Mouse (Mus musculus): ENCODE data around the gene Cdk14.
A peak's percentile ranks its signal among the peaks of the same experiment; 100 is the strongest.

Cdk14 gene

DNA sequence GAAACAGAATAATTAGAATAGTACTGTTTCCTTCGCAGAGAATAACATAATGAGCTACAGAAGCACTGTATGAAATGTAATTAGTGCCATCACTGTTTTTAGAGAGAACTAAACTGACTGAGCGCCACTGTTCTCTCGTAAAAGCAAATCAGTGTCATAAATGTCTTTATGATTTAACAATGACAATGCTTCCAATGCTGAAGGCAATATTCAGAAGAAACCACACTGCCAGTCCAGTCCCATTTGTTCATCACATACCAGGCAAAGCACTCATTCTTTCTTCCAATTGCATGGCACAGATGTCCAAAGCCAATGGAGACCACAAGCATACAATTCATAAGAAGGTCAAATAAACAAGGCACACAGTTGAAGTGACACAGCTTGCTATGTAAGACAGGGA, 355.4 kb downstream of the Cdk14 start:
- no peak for DNase-seq (ENCODE audit: low spot score)

DNA sequence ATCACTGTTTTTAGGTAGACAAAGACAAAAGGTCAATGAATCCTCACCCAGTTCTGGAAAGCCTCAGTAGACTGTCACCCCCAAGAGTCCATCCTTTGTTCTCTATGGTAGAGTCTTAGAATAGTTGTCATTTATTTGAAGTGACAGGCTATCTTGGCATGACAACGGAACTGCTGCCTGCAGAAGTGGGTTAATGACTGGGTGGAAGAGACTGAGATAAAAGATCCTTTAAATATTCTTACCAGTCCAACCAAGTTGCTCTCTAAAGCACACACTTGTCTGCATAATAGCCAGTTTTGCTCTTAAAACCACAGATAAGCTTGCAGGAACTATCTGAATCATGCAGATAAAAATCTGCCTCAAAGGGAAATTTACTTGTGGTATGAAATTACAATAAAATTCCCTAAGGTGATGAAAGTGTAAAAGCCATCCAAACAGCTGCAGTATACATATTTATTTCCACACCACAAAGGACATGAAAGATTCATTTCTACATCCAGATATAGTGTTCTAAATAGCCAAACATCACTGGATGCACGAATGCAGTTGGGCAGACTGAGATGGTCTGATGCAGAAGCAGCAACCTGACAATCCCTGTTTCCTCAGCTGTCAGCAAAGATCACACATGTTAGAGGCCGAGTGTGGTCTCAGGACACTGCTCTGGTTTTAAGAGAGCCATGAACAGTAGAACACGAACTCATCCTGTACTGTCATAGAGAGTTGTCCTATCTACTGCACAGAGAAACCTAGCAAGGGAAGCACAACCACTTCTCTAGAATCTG, 363.8 kb downstream of the Cdk14 start:
- no peak for DNase-seq (ENCODE audit: low spot score)

DNA sequence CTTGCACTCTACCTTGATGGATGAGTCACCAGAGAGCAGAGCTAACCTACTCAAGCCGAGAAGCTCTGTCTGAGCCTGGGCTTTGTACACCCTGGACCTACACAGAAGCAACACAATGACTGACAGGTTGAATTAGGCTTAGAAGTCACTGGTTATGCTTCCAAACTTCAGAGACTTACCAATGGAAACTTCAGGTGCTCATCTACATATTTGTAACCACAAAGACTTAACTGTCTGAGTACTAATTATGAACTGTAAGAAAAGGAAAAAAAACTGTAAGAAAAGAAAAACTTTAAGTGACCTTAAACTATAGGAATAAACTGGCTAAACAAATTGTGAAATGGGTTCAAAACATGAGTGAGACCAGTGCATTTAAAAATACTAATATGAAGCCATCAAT, 364.6 kb downstream of the Cdk14 start:
- DNase-seq (ENCODE audit: low spot score): no peak

DNA sequence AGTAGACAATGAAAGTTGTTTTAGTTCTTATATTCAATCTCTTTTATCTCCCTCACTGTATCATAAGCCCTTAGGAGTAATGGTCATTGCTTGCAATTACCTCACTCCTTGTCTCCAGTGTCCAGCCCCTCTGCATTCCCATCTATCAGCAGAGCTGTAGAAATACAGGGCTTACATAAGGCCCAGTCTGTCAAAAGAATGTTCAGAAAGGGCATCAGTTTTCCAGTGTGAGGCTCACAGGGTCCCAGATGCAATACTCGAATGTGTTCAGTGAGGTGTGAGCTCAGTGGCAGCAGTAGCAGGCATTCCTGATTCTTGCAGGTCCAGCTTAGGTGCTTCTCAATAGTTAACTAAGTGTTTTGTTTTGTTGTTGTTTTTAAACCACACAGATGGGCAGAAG, 365.8 kb downstream of the Cdk14 start:
- no peak for DNase-seq (ENCODE audit: low spot score)

DNA sequence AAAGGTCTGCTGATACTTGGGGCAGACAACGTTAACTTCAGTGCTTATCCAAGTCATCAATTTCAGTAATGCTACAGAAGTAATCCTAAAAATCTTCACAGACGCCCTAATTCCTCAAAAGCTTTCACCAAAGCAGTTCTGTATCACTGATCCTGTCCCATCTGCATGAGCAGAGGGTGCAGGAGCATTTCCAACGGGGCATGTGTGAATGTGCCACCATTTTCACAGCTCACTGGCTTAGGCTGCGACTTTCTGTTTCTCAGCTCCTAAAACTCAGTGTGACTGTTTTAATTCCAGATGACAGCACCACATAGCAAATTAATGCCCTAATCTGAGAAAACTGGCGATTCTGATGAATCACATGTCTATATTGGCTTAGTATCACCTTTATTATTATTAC, 375.8 kb downstream of the Cdk14 start:
- DNase-seq (ENCODE audit: low spot score): no peak

DNA sequence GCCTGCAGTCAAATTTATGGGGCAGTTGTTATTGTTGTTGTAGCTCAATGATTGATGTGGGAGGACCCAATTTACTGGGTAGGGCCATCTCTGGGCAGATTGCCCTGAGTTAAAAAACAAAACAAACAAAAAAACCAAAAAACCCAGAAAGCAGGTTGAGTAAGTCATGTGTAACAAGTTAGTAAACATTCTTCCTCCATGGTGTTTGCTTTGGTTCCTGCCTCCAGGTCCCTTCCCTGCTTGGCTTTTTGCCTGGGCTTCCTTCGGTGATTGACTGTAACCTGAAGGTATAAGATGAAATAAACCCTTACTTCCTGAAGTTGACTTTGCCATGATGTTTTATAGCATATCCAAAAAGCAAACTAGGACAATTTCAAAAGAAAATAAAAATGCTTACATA, 377.4 kb downstream of the Cdk14 start:
- no peak for DNase-seq (ENCODE audit: low spot score)

DNA sequence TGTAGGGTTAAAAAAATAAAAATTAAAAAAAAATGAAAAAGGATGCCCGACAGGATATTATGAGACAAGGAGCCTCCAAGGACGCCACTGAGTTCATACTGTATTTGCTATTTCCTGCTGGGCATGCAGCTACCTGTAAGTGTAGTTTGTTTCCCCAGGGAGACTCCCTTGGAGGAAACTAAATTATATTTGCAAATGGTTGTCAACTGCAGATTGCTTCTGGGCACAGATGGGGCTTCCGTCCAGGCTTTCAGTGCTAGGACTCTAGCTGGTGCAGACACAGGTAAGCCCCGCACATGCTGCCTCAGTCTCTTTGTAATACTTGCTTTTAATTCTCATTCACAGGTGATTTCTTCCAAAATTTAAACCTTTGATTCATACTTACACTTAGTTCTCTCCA, 378.6 kb downstream of the Cdk14 start:
- DNase-seq (ENCODE audit: low spot score): no peak

DNA sequence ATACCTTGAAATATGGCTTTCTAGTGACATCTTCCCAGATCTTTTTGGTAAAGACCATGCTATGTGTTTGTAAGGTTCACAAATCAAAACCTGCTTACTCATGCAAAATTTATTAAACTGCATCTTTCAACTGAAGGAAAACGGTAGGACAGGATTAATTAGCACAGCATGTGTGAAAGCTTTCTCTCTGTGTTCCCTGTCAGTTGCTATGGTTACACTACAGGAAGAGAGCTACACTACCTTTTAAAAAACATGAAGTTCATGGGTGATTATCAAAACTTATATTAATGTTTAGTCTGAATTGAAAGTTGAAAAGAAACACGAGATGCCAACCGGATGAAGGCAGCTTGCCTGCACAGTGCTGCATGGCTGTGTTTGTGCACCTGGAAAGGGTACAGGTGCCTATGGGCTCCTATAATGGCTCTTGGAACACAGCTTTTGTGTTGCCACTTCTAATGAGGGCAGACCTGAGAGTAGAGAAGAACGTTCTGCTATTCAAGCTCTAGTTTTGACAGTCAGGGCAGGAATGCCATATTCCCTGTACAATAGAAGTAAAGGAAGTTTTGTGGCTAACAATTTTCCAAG, 380.3 kb downstream of the Cdk14 start:
- no peak for DNase-seq (ENCODE audit: low spot score)

DNA sequence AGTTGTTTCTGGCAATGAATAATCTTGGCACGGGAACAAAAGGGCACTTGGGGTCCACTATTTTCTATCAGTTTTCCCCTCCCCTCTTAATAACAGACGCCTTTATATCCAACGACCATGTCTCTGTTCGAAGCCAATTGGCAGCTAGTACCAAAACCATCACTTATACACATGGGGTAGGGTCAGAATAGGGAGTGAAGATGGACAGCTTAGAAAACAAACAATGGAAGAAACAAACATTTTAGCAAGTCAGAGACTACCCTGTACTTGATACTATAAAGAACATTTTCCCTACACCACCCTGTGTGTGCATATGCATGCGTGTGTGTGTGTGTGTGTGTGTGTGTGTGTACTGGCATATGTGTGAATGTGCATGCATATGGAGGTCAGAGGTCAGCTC, 386.7 kb downstream of the Cdk14 start:
- no peak for DNase-seq (ENCODE audit: low spot score)

DNA sequence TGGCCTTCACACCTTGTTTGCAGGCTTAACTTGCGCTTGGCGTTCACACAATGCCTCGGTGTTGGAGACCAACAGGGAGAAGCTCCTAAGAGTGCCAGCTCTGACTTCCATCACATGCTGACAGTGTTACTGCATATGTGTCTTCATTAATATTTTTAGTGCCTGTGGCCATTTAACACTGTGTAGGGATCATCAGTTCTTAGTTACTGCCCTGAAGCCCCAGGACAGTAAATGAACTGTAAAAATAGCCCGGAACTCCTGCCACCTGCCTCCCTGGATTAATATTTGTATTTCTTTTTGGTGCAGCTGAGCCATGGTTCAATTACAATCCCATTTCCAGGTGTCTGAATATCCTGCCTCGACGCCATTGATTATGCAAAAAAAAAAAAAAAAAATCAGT, 387.3 kb downstream of the Cdk14 start:
- DNase-seq (ENCODE audit: low spot score): no peak

DNA sequence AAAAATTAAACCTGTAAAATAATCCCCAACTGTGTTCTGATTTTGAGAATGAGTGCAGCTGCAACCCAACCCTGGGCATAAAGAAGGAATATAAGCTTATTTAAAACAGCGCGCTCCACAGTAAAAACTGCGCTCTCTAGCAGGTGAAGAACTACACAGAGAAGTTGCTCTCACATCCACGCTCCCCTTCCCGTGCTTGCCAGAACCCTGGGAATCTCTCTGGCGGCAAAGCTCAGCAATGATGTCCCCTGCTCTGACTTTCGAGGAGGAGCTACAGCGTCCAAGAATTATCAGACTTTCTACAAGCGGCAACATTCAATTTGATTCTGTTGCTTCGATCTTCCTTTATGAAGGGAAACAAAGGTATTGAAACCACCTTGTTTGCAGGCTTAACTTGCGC, 387.7 kb downstream of the Cdk14 start:
- no peak for DNase-seq (ENCODE audit: low spot score)

DNA sequence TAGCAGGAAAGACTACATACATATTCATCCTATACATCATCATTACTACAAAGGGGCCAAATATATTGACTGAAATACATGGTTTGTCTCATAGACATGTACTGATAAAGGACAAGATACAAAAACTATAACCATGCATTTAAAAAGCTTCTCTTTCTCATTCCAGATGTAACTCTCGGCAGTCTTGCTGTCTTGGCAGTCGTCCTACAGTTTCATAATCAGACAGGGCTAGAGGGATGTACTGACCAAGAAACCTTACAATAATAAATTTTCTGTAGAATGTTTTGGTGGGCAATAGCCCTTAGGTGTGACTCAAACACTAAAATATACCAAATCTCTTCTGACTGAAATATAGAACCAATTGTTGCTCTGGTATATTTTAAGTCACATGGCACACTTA, 389.7 kb downstream of the Cdk14 start:
- DNase-seq (ENCODE audit: low spot score): peak; percentile 84

DNA sequence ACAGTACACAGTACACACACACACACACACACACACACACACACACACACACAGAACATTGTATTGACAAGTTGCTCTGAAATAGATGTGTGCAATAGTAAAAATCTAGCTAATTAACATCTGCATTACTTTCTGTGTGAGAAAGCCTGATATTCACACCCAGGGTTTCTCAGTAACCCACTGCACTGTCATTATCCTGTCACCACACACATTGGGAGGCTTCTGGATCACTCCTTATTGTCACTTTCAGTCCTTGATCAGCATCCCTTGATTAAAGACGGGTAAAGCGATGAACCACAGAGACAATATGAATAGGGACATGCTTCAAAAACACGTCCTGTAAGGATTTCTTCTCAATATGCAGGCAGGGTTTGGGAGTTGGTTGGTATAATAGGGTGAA, 401.2 kb downstream of the Cdk14 start:
- DNase-seq (ENCODE audit: low spot score): no peak

DNA sequence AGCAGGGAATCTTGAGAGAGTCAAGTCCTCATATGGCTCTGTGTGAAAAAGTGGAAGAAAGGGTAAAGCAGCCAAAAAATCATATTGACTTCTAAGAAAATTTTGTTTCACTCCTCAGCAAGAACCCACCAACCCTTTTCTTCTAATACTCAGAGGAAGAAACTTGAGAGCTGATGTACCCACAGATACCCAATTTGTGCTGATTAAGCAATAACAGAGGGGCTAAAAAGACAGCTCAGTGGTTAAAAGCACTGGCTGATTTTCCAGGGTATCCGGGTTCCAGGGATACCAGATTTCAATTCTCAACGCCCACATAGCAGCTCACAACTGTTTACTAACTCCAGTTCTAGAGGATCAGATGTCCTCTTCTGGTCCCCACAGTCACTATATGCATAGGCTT, 401.9 kb downstream of the Cdk14 start:
- DNase-seq (ENCODE audit: low spot score): no peak

DNA sequence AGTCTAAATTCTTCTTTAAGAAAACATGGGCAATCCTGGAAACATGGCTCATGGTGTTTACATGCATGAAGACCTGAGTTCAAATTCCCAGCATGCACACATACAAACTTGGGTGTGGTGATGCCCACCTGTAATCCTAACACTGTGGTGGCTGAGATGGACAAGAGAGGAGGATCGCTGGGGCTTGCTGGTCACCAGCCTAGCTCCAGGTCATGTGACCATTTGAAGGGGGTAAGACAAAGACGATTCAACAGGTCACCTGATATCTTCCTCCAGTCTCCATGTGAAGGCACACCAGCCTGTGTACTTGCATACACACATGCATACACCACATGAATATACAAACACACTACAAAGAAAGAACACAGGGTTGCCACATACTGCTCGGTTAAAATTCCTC, 406.3 kb downstream of the Cdk14 start:
- DNase-seq (ENCODE audit: low spot score): no peak

DNA sequence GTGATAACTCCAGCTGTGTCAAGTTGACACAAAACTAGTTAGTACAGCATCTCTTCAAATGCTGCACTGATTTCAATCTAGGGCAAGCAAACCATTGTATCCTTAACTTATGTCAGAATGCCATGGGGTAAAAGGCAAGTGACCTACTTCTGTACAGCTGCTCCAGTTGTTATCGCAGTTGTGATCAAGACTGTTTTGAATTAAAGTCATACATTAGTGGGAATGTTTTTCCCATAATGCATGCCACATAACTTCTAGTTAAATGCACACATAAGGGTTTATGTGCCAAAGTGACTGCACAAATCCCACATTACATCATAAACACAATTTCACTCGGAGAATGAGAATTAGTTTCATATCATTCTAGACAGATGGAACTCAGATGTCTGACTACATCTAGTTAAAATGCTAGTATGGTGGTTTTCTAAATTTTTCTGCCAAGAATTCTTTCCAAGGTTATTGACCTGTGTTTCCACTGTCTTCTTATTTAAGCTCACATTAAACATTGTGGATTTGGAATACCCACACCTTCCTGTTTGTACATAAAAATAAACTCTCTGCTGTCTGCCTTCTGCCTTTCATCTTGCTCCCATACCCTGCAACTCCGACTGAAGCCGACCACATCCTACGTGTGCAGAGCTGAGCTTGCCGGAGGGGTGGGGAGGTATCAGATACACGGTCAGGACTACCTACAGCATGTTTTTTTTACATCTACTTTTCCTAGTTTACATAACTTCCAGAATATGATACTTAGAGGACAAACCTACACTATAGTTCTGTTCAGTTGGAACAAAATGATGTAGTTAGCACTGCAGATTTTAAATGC, 407.4 kb downstream of the Cdk14 start:
- DNase-seq (ENCODE audit: low spot score): no peak

DNA sequence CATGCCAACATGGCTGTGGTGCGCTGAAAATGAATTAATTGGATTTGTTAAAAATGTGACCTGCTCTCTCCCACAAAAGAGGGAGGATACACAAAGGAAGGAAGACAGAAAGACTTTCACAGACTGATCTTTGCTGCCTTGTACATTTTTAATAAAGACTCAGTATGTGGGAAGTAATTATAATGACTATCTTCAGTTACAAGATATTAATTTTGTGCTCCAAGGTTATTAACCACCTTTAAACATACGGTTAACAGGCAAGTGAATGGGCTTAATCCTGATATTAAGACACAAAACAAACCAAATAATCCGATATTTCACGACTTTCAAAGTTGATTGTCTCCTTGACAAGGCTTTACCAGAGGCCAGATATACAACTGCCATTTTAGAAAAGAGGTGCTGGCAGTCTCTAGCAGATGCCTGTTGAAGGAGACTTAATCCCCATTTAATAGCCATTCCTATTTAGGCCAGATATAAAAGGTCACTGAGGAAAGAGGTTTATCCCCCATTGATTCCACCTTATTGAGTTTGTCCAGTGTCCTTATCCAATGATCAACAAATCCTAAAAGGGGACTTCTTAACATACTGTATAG, 411.9 kb downstream of the Cdk14 start:
- DNase-seq (ENCODE audit: low spot score): no peak

DNA sequence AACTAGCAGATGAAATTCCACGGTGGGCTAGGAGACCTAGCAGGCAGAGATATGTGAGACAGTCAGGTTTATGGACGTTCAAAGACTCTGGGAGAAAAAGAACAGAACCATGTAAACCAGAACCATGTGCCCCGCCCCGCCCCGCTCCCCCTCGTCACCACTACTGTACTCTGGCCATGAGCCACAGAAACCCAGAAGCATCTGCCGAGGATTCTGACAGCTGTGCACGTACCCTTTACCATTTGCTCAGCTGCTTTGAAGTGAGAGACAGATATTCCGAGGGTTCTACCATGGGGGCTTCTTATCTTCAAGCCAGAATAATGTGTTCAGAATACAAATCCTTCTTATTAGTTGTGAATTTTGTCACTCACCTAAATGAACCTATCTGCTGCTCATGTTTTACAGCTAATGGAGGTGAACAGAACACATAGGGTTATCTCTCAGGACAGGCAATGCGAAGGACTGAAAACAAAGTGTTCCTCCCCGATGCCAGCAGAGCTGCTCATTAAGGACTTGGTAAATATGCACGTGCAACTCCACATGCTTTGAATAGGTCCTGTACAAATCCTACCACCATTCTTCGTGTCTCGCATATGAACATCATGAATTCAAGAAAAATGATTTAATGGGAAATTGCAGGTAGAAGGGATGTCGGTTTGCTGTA, 412.5 kb downstream of the Cdk14 start:
- DNase-seq (ENCODE audit: low spot score): no peak

DNA sequence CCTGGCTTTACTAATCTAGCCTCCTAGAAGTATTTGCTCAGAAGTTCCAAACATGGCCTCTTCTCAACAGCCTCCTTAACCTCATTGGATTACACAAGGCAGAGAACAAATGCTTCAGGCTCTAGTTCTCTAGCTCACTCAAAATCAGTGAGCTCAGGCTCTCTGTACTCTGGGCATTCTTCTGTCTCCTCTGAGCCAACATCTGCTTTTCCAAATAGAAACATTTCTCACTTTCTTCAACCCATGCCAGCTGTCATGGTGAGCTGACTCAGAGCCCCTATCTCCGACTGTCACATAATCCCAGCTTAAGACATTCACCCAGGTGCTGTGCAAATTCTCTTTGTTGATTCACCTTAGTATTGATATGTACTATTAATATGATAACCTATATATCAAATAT, 414.5 kb downstream of the Cdk14 start:
- DNase-seq (ENCODE audit: low spot score): peak; percentile 12

DNA sequence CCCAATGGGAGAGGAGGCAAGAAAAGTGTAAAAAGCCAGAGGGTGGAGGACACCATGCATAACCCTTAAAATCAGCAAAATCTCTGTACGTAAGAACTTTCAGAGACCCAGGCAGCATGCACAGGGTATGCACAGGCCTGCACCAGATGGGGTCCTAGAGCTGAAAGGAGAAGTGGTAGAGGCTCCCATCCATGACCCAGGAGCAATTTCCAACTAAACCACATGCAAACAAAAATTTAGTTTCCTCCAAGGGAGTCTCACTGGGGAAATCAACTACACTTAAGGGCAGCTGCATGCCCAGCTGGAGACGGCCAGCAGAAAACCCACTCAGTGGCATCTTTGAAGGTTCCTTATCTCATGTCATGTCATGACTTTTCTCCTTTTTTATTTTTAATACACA, 415.4 kb downstream of the Cdk14 start:
- DNase-seq (ENCODE audit: low spot score): no peak

DNA sequence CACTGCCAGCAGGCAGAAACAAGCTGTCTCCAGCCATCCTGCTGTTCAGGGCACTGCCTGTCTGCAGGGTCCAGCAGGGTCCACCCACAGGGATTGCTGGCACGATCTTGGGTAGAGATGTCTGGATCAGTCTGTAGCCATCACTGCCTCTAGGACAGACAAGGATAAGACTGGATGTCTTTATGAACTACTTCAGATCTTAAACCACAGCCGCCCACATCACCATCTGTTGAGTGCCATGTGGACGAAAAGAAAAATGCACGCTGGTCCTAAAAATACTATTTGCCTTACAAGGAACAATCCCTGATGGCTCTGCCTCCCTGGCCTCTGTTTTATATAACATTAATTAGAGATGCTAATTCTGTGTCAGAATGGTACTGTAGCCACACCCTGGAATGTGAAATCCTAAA, 426.9 kb downstream of the Cdk14 start:
- no peak for DNase-seq (ENCODE audit: low spot score)

DNA sequence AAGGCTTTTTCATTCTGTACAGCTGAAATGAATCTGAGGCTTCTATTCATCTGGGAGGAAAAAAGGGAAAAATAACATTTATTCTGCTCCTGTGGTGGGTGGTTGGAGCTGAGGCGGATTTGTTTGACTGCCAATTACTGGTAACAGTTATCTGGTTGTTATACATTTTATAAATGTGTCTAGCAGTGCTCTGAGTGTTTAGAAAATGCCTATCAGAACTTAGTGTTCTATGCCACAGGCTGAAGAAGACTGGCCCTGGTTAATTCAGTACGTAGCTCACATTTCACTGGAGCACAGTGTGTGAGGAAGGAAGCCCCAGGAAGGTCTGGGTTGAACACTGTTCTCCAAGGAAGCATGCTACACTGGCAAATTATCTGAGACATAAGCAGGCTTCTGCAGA, 429.1 kb downstream of the Cdk14 start:
- no peak for DNase-seq (ENCODE audit: low spot score)

Data from adipocyte (in vitro differentiated cells).